Mouse (Mus musculus) cerebellum, postnatal 4 days (tissue): ENCODE measurements around the gene Fuca2.

Experiments
- DNase-seq, 2 experiments: peaks; one replicate each; pipeline ENCODE4 v3.0.0; 2022; ENCODE audit warnings: low spot score in 2 of 2, mixed read lengths in 1 of 2

The Fuca2 gene

GRCm38 (mm10) chr10:13534751-13535150 is 35.4 kb downstream of the Fuca2 start:
- no peak for DNase-seq

GRCm38 (mm10) chr10:13536706-13537105 is 37.4 kb downstream of the Fuca2 start:
- DNase-seq = no peak

GRCm38 (mm10) chr10:13539769-13540333 is 40.5 kb downstream of the Fuca2 start:
- no peak for DNase-seq

GRCm38 (mm10) chr10:13541721-13542120 is 42.4 kb downstream of the Fuca2 start:
- DNase-seq = no peak

- peak; percentile 79 to 91 for DNase-seq
These were observed 53.5 kb downstream of the Fuca2 start, which contains the start of the genes Adat2 and Pex3 for GRCm38 (mm10) chr10:13552646-13553497. Gene Adat2 (plus strand): TSS chr10:13552894. Gene Pex3 (minus strand): TSS chr10:13553142.

GRCm38 (mm10) chr10:13553498-13553985 is 54.2 kb downstream of the Fuca2 start:
- DNase-seq = no peak

GRCm38 (mm10) chr10:13554316-13554715 is 55.0 kb downstream of the Fuca2 start:
- no peak for DNase-seq

GRCm38 (mm10) chr10:13560014-13560674 is 60.8 kb downstream of the Fuca2 start:
- DNase-seq = no peak

GRCm38 (mm10) chr10:13564364-13565079 is 65.2 kb downstream of the Fuca2 start:
- DNase-seq = peak; percentile 76 to 78

GRCm38 (mm10) chr10:13565080-13565448 is 65.7 kb downstream of the Fuca2 start:
- no peak for DNase-seq

GRCm38 (mm10) chr10:13566393-13566792 is 67.1 kb downstream of the Fuca2 start:
- no peak for DNase-seq
